Mouse (Mus musculus): ENCODE measurements around the gene Casq2.

GRCm38 (mm10) chr3:102152471-102152870, 66.3 kb downstream of the Casq2 start:
- TF ChIP-seq CTCF (IDR thresholded peaks at IDR 0.05; ENCODE audit: low read depth, low read length) (no peak), TAL1 (conservative IDR thresholded peaks at IDR 0.05; ENCODE audit: low read depth, low read length) (no peak), GATA1 (IDR thresholded peaks at IDR 0.05; ENCODE audit: borderline replicate concordance, low read length) (no peak)
